Mouse (Mus musculus) spleen, adult 2 months (tissue): ENCODE measurements around the gene Socs5. TPM values are rescaled to one million over a fixed set of nuclear protein-coding genes. Genes with fewer than 3 reads are reported as not detected.
A peak's percentile ranks its signal among the peaks of the same experiment; 100 is the strongest.

Experiments used
- DNase-seq, 2 experiments: peaks; one replicate each; pipeline versions ENCODE4 v3.0.0 to v3.0.0-alpha.2; 2012 to 2021; ENCODE audit warnings: low spot score in 2 of 2, low read depth in 1 of 2
- H3K27ac ChIP-seq: fragments of 200-500 bp; 2 replicates; pipeline ENCODE4 v1.5.1; 2012; ENCODE audit warnings: low read length, inconsistent platforms; ENCODE audit not compliant: insufficient read depth
- H3K27me3 ChIP-seq: fragments of 200-500 bp; 2 replicates; pipeline ENCODE4 v1.6.1; 2012; ENCODE audit warnings: mild to moderate bottlenecking, moderate library complexity, low read length, inconsistent platforms; ENCODE audit not compliant: control insufficient read depth, insufficient read depth
- H3K36me3 ChIP-seq: fragments of 200-500 bp; 2 replicates; pipeline ENCODE4 v1.6.1; 2012; ENCODE audit warnings: mild to moderate bottlenecking, low read length, inconsistent platforms; ENCODE audit not compliant: control insufficient read depth, insufficient read depth
- H3K4me1 ChIP-seq: fragments of 200-500 bp; 2 replicates; pipeline ENCODE4 v1.6.1; 2011; ENCODE audit warnings: inconsistent platforms; ENCODE audit not compliant: control insufficient read depth, insufficient read depth, insufficient read length
- H3K4me3 ChIP-seq: fragments of 200-500 bp; 2 replicates; pipeline ENCODE4 v1.5.1; 2011; ENCODE audit warnings: mild to moderate bottlenecking, inconsistent platforms; ENCODE audit not compliant: insufficient read depth, insufficient read length; ENCODE audit errors: extremely low read depth
- CTCF ChIP-seq: fragments of 200-500 bp; IDR thresholded peaks from 2 replicates; pipeline ENCODE4 v1.5.1; 2011; ENCODE audit warnings: mild to moderate bottlenecking, inconsistent platforms; ENCODE audit not compliant: insufficient read depth, insufficient read length, insufficient replicate concordance; ENCODE audit errors: extremely low read depth
- POLR2A ChIP-seq: fragments of 200-500 bp; IDR thresholded peaks from 2 replicates; pipeline ENCODE4 v1.6.1; 2011; ENCODE audit warnings: low read depth, low read length, inconsistent platforms
- WGBS: fragments of 180-500 bp; shearing (Covaris S2); methylation state at CpG from one replicate; pipeline ENCODE4 v1.1.7; 2018; 5-methylcytosine and 5-hydroxymethylcytosine counted together
- polyA plus RNA-seq: library from polyadenylated mRNA; depleted of rRNA; stranded (reverse); fragments of >200 nt; gene quantifications from 2 replicates; pipeline ENCODE4 v1.2.3, GENCODE M21; 2012

Gene Socs5
- polyA plus RNA-seq, 1 experiment = 6.9 TPM

- DNase-seq = peak; percentile 85 to 93
- Histone ChIP-seq H3K4me1 (peaks cover 5% of the 10 kb centered on the region; the same call in 1 of the 2 replicates), H3K27ac (peak overlapping the region; percentile 84), H3K27me3 (no peaks in the 10 kb centered on the region; the same call in 1 of the 2 replicates), H3K4me3 (peak overlapping the region; percentile 81), H3K36me3 (no peaks in the 10 kb centered on the region)
- TF ChIP-seq POLR2A (no peak), CTCF (no peak)
- under 1% methylated on average over 49 of the region's 51 CpGs for WGBS
These were observed 572 bp upstream of the Socs5 start for GRCm38 (mm10) chr17:87106691-87107523.

GRCm38 (mm10) chr17:87108507-87109292, 1.2 kb downstream of the Socs5 start:
- WGBS = 40% methylated on average over 13 of the region's 13 CpGs
- Histone ChIP-seq H3K4me3 (peak overlapping the region; percentile 81; the same call in 1 of the 2 replicates), H3K4me1 (peaks cover 7% of the 10 kb centered on the region; the same call in 1 of the 2 replicates), H3K27me3 (no peaks in the 10 kb centered on the region; the same call in 1 of the 2 replicates), H3K27ac (no peak overlapping the region), H3K36me3 (no peaks in the 10 kb centered on the region; the same call in 1 of the 2 replicates)
- TF ChIP-seq CTCF = no peak
- no peak for TF ChIP-seq POLR2A
- DNase-seq = no peak

GRCm38 (mm10) chr17:87109504-87109903, 2.0 kb downstream of the Socs5 start:
- Histone ChIP-seq H3K4me1 (peaks cover 7% of the 10 kb centered on the region; the same call in 1 of the 2 replicates), H3K4me3 (no peak overlapping the region), H3K27me3 (no peaks in the 10 kb centered on the region; the same call in 1 of the 2 replicates), H3K36me3 (no peaks in the 10 kb centered on the region; the same call in 1 of the 2 replicates), H3K27ac (no peak overlapping the region)
- 76% methylated on average over 7 of the region's 7 CpGs for WGBS
- no peak for DNase-seq
- no peak for TF ChIP-seq POLR2A
- no peak for TF ChIP-seq CTCF

DNA sequence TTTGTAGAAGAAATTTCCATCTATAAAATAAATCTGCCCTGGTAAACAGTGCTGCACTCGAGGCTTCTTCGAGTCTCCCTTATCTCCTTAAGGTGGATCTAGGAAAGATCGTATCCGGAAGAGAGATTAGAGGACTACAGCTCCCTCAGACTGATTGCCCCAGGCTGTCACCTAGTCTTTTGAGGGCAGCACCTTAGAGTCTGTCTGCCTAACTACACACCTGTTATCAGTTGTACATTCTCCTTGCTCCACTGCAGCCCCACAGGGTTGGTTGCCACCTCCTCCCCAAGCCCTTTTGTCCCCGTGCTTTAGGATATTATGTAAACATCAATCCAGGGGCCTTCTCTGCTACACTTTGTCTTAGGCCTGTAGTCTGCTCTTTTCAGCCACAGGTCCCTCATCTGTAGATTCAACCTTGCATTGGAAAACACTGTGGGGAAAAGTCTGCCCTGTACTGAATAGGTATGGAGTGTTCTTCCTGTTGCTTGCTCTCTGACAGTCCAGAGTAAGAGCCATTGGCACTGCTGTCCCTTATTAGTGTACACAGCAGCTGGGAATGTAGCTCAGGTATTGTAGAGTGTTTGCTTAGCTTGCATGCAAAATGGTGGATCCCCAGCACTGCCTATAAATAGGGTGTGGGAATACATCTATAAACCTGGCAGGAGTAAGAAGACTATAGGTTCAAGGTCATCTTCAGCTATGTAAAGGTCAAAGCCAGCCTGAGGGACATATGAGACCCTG, 5.5 kb downstream of the Socs5 start:
- no peak for DNase-seq
- H3K27ac ChIP-seq = no peak overlapping the region; the same call in 1 of the 2 replicates

DNA sequence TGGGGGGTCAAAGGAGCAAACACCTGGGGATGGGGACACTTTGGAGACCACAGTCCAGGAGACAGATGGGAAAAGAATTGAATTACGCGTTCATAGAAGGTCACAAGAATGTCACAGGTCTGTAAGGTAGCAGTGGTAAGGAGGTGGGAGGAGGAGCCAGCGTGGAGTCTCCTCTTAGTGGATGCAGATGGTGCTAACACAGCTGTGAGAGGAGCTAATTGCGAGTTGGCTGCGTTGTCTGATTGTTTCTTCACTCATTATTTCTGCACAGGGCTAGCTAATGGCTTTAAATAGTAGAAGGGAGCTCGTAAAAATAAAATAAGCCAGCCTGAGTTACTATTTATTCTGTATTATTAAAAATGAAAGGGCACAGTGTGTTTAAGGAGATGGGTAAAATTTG, 8.1 kb downstream of the Socs5 start:
- H3K27me3 ChIP-seq = no peaks in the 10 kb centered on the region

More for the DNA sequence above, 5.5 kb downstream of the Socs5 start:
- Histone ChIP-seq H3K4me1 (peaks cover 9% of the 10 kb centered on the region; the same call in 1 of the 2 replicates), H3K27me3 (no peaks in the 10 kb centered on the region), H3K36me3 (no peaks in the 10 kb centered on the region; the same call in 1 of the 2 replicates), H3K4me3 (no peak overlapping the region)
- 82% methylated on average over 5 of the region's 5 CpGs for WGBS
- TF ChIP-seq POLR2A = no peak
- TF ChIP-seq CTCF = no peak

GRCm38 (mm10) chr17:87118966-87119526, 11.6 kb downstream of the Socs5 start:
- H3K4me3 ChIP-seq = no peak overlapping the region
- WGBS = 31% methylated on average over 7 of the region's 7 CpGs
- no peaks in the 10 kb centered on the region for H3K27me3 ChIP-seq
- peaks cover 3% of the 10 kb centered on the region; the same call in 1 of the 2 replicates for H3K36me3 ChIP-seq
- H3K4me1 ChIP-seq = peaks cover 7% of the 10 kb centered on the region
- H3K27ac ChIP-seq = peak overlapping the region; percentile 59
- TF ChIP-seq POLR2A (no peak), CTCF (no peak)
- DNase-seq = no peak

More for the DNA sequence above, 8.1 kb downstream of the Socs5 start:
- no peak for TF ChIP-seq POLR2A
- no peak for TF ChIP-seq CTCF
- H3K27ac ChIP-seq = no peak overlapping the region
- no peaks in the 10 kb centered on the region; the same call in 1 of the 2 replicates for H3K36me3 ChIP-seq
- no peak for DNase-seq
- no peak overlapping the region for H3K4me3 ChIP-seq
- H3K4me1 ChIP-seq = peaks cover 9% of the 10 kb centered on the region
- 88% methylated on average over 6 of the region's 6 CpGs for WGBS
